Mouse (Mus musculus) hindbrain, embryonic 14.5 days (tissue): ENCODE data around the gene Acy3. TPM values are rescaled to one million over a fixed set of nuclear protein-coding genes. Genes with fewer than 3 reads are reported as not detected.
A peak's percentile ranks its signal among the peaks of the same experiment; 100 is the strongest.

Source experiments
- ATAC-seq: fragments of 200-750 bp; cut with Nextera tagmentation; 2 replicates; pipeline ENCODE4 v1.8.0; 2017; ENCODE audit warnings: moderate number of reproducible peaks, mild to moderate bottlenecking, moderate TSS enrichment, moderate library complexity; ENCODE audit not compliant: low FRiP score
- DNase-seq: peaks from one replicate; pipeline ENCODE4 v3.0.0-alpha.2; 2015; ENCODE audit warnings: low spot score
- H3K27ac ChIP-seq: fragments of 300-500 bp; sonication (generic); 2 replicates; pipeline ENCODE4 v1.5.1; 2014; ENCODE audit warnings: mild to moderate bottlenecking, moderate library complexity
- H3K27me3 ChIP-seq: fragments of 300-500 bp; sonication (generic); 2 replicates; pipeline ENCODE4 v1.6.1; 2014; ENCODE audit warnings: mild to moderate bottlenecking, low read length, mixed read lengths; ENCODE audit not compliant: control insufficient read depth, insufficient read depth
- H3K36me3 ChIP-seq: fragments of 300-500 bp; sonication (generic); replicated peaks from 2 replicates; pipeline ENCODE4 v1.6.1; 2014; ENCODE audit not compliant: control insufficient read depth, insufficient read depth
- H3K4me1 ChIP-seq: fragments of 300-500 bp; sonication (generic); replicated peaks from 2 replicates; pipeline ENCODE4 v1.6.1; 2014; ENCODE audit warnings: antibody characterized with exemption, low read length, mixed read lengths; ENCODE audit not compliant: control insufficient read depth, insufficient read depth
- H3K4me2 ChIP-seq: fragments of 300-500 bp; sonication (generic); replicated peaks from 2 replicates; pipeline ENCODE4 v1.6.1; 2014; ENCODE audit warnings: mild to moderate bottlenecking, moderate library complexity
- H3K4me3 ChIP-seq: fragments of 300-500 bp; sonication (generic); replicated peaks from 2 replicates; pipeline ENCODE4 v1.5.1; 2014; ENCODE audit warnings: mild to moderate bottlenecking, low read length
- H3K9ac ChIP-seq: fragments of 300-500 bp; sonication (generic); 2 replicates; pipeline ENCODE4 v1.6.1; 2014
- H3K9me3 ChIP-seq: fragments of 300-500 bp; sonication (generic); 2 replicates; pipeline ENCODE4 v1.6.1; 2016; ENCODE audit warnings: low read length; ENCODE audit not compliant: control insufficient read depth
- WGBS: fragments of 180-500 bp; shearing (Covaris S2); extraction: QIAGEN DNeasy Blood & Tissue Kit; methylation state at CpG from one replicate; pipeline ENCODE4 v1.1.7; 2014; 5-methylcytosine and 5-hydroxymethylcytosine counted together
- polyA plus RNA-seq: library from polyadenylated mRNA; unstranded; fragments of >200 nt; fragmentation: Nextera tagmentation; extraction: Ambion mirVana; gene quantifications from 2 replicates; pipeline ENCODE4 v1.2.1, GENCODE M21; 2014

Acy3 gene
- polyA plus RNA-seq = 2.1 and 3.6 TPM in 2 replicates

DNA sequence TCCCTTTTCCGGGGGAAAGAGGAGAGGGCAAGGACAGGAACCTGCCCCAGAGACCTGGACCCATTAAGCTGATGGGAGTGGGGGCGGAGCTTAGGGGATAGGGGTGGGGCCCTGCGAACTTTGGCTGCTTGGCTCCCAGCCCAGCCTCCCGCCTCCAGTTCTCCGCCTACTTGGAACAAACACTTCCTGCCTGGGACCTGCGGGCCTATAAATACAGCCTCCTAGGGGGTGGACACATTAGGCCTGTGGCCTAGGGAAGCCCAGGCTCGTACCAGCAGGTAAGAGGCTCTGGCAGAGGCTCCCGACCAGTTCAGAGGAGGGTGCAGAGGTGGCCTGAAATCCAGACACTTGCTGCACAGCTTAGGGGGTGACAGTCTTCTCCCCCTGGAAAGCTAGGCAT is at the start of gene Acy3:
Gene Acy3, plus strand, starts transcription at position 237 of the 400 bp plus-strand sequence.
- H3K9me3 ChIP-seq = no peaks in the 10 kb centered on the region
- H3K4me1 ChIP-seq = 0 out of 2 replicates have a peak, but pooled peaks cover 3% of the 10 kb centered on the region
- H3K4me2 ChIP-seq = no peak within 1 kb of the TSS
- H3K4me3 ChIP-seq = no peak within 1 kb of the TSS
- ATAC-seq = no peak
- no peaks in the 10 kb centered on the region for H3K36me3 ChIP-seq
- no peak within 1 kb of the TSS for H3K9ac ChIP-seq
- no peak within 1 kb of the TSS for H3K27ac ChIP-seq
- WGBS = 15% methylated on average over 8 of the region's 8 CpGs
- peak; percentile 31 for DNase-seq
- no peaks in the 10 kb centered on the region for H3K27me3 ChIP-seq

DNA sequence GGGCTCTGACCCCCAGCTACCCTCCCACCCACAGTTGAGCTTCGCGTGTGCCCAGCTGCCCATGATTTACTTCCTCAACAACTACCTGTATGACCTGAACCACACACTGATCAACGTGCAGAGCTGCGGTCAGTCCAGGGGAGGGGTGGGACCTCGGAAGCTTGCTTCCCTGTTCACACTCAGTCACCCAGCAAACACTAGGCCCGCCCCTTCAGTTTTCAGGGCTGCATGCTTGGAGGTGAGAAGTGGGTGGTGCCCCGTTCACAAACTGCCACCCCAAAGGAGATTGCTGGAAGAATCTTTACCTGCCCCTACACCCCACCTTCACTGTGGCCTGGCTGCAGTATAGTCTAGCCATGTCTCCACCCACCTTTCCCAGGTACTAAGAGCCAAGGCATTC is 44.1 kb upstream of the Acy3 start:
- Histone ChIP-seq H3K27ac (no peak overlapping the region), H3K9ac (no peak overlapping the region), H3K4me2 (no peak overlapping the region), H3K9me3 (no peaks in the 10 kb centered on the region), H3K36me3 (no peaks in the 10 kb centered on the region), H3K27me3 (peaks cover 6% of the 10 kb centered on the region; the same call in 1 of the 2 replicates), H3K4me1 (no peaks in the 10 kb centered on the region), H3K4me3 (no peak overlapping the region)
- 85% methylated on average over 7 of the region's 7 CpGs for WGBS
- ATAC-seq (no peak), DNase-seq (no peak)

- no peak overlapping the region for H3K4me3 ChIP-seq
- no peaks in the 10 kb centered on the region for H3K36me3 ChIP-seq
- DNase-seq (no peak), ATAC-seq (no peak)
- 23% methylated on average over 27 of the region's 27 CpGs for WGBS
- peaks cover 6% of the 10 kb centered on the region; the same call in 1 of the 2 replicates for H3K27me3 ChIP-seq
- H3K4me2 ChIP-seq = 0 out of 2 replicates have a peak overlapping the region, but pooled peaks have one; percentile 10
- H3K9me3 ChIP-seq = no peaks in the 10 kb centered on the region
- no peak overlapping the region for H3K9ac ChIP-seq
- H3K27ac ChIP-seq = no peak overlapping the region
- no peaks in the 10 kb centered on the region for H3K4me1 ChIP-seq
These were observed 43.2 kb upstream of the Acy3 start for GRCm38 (mm10) chr19:3942986-3943735.

GRCm38 (mm10) chr19:3945872-3946564 is 40.4 kb upstream of the Acy3 start:
- no peaks in the 10 kb centered on the region for H3K9me3 ChIP-seq
- no peak overlapping the region for H3K9ac ChIP-seq
- H3K4me3 ChIP-seq = no peak overlapping the region
- H3K27ac ChIP-seq = no peak overlapping the region
- no peak overlapping the region for H3K4me2 ChIP-seq
- no peaks in the 10 kb centered on the region for H3K4me1 ChIP-seq
- DNase-seq = no peak
- no peaks in the 10 kb centered on the region for H3K36me3 ChIP-seq
- WGBS = 33% methylated on average over 10 of the region's 10 CpGs
- no peak for ATAC-seq
- peaks cover 6% of the 10 kb centered on the region; the same call in 1 of the 2 replicates for H3K27me3 ChIP-seq

DNA sequence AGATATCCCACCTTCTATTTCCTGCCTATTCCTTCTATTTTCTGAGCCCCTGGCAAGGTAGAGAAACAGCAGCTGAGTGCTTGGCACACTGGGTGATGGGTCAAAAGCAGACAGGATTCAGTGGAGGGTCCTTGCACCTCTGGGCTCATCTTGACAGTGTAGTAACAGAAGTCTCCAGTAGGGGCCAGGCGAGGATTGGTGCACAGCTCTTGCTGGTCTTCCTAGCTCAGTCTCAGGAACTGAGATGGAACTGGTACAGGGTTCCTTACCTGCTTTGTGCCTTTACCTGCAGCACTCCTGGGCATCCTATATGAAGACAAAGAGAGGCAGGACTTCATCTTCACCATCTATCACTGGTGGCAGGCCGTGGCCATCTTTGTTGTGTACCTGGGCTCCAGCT is 39.7 kb upstream of the Acy3 start:
- Histone ChIP-seq H3K4me2 (no peak overlapping the region), H3K4me3 (no peak overlapping the region), H3K4me1 (no peaks in the 10 kb centered on the region), H3K36me3 (no peaks in the 10 kb centered on the region), H3K27me3 (peaks cover 6% of the 10 kb centered on the region; the same call in 1 of the 2 replicates), H3K9ac (no peak overlapping the region), H3K9me3 (no peaks in the 10 kb centered on the region), H3K27ac (no peak overlapping the region)
- WGBS = 18% methylated on average over 2 of the region's 2 CpGs
- peak; percentile 81 for DNase-seq
- peak; percentile 62; the same call in 1 of the 2 replicates for ATAC-seq

DNA sequence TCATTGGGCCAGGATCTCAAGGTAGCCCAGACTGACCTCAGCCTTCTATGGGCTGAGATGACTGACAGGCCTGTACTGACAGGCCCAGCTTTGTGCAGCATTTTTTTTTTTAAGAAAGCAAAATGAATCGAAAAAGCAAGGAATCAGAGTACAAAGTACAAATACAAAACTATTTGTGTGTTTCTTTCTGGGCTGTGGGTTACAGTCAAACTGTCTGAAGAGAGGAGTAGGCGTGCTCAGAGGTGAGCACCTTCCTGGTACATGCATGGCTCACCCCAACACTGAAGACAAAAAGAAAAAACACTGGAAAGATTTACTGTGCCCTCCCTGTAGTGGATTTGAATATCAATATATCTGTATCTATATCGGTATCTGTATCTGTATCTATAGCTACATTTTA is 38.6 kb upstream of the Acy3 start:
- no peak for DNase-seq
- H3K27ac ChIP-seq = no peak overlapping the region
- no peaks in the 10 kb centered on the region for H3K36me3 ChIP-seq
- ATAC-seq = no peak
- no peaks in the 10 kb centered on the region for H3K4me1 ChIP-seq
- H3K4me2 ChIP-seq = no peak overlapping the region
- peaks cover 6% of the 10 kb centered on the region; the same call in 1 of the 2 replicates for H3K27me3 ChIP-seq
- H3K9ac ChIP-seq = no peak overlapping the region
- no peaks in the 10 kb centered on the region for H3K9me3 ChIP-seq
- no peak overlapping the region for H3K4me3 ChIP-seq
- 83% methylated on average over 3 of the region's 3 CpGs for WGBS

GRCm38 (mm10) chr19:3948546-3948945 is 37.8 kb upstream of the Acy3 start:
- Histone ChIP-seq H3K4me1 (no peaks in the 10 kb centered on the region), H3K27me3 (0 out of 2 replicates have a peak, but pooled peaks cover 4% of the 10 kb centered on the region), H3K4me2 (no peak overlapping the region), H3K27ac (no peak overlapping the region), H3K36me3 (no peaks in the 10 kb centered on the region), H3K9me3 (no peaks in the 10 kb centered on the region), H3K4me3 (no peak overlapping the region), H3K9ac (no peak overlapping the region)
- WGBS = 68% methylated on average over 14 of the region's 14 CpGs
- DNase-seq (no peak), ATAC-seq (no peak)

DNA sequence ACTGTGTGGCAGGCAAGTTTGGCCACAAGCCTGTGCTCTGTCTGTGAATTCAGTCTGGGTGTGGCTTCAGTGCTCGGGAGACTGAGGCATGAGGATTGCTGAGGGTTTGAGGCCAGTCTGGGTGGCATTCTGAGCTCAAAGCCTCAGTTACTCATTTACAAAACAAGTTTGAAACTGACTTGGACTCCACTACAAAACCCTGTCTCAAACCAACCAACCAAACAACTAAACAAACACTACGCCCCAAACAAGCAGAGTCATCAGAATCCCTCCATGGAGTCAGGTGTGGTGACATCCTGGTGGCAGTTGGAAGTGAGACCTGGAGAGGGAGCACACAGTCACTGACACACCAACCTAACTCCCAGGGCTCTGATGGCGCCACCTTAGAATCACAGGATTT is 36.0 kb upstream of the Acy3 start:
- no peak overlapping the region for H3K4me3 ChIP-seq
- DNase-seq = no peak
- H3K4me2 ChIP-seq = no peak overlapping the region
- H3K9me3 ChIP-seq = no peaks in the 10 kb centered on the region
- H3K27me3 ChIP-seq = no peaks in the 10 kb centered on the region
- 81% methylated on average over 3 of the region's 3 CpGs for WGBS
- no peak overlapping the region for H3K9ac ChIP-seq
- no peak for ATAC-seq
- H3K4me1 ChIP-seq = no peaks in the 10 kb centered on the region
- H3K36me3 ChIP-seq = no peaks in the 10 kb centered on the region
- H3K27ac ChIP-seq = no peak overlapping the region

DNA sequence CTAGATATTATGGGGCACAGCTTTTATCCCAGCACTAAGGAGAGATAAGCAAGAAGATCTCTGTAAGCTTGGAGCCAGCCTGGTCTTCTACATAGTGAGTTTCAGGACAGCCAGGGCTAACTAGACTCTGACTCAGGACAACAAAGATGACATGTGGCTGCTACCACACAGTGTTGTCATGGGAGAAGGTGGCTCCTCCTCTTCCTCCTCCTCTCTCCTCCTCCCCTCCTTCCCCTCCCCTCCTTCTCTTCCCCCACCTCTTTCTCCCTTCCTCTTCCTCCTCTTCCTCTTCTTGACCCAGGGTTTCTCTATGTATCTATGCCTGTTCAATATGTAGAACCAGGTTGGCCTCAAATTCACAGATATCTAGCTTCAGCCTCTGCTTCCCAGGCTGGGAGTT is 34.9 kb upstream of the Acy3 start:
- Histone ChIP-seq H3K4me2 (no peak overlapping the region), H3K27me3 (no peaks in the 10 kb centered on the region), H3K27ac (no peak overlapping the region), H3K9me3 (no peaks in the 10 kb centered on the region), H3K36me3 (no peaks in the 10 kb centered on the region), H3K4me1 (no peaks in the 10 kb centered on the region), H3K9ac (no peak overlapping the region), H3K4me3 (no peak overlapping the region)
- no peak for DNase-seq
- no peak for ATAC-seq
